Mouse (Mus musculus) urinary bladder, postnatal 36 days (tissue): Measurements from ENCODE around the gene Defb36.

Experiments used
- DNase-seq, 2 experiments: peaks; one replicate each; pipeline ENCODE4 v3.0.0; 2022; ENCODE audit warnings: low spot score in 2 of 2, mixed read lengths in 1 of 2

The Defb36 gene

GRCm38 (mm10) chr2:152604057-152604456 lies at the start of gene Defb36:
Gene Defb36, plus strand, starts transcription at chr2:152604327.
- DNase-seq = peak in 1 of 2 experiments; percentile 20

- no peak for DNase-seq
Observed at GRCm38 (mm10) chr2:152556655-152557054, 47.5 kb upstream of the Defb36 start.

GRCm38 (mm10) chr2:152569038-152569437 lies 35.1 kb upstream of the Defb36 start, which contains the start of gene Gm17416:
Gene Gm17416, plus strand, starts transcription at chr2:152569338.
- no peak for DNase-seq

- DNase-seq = no peak
Observed at GRCm38 (mm10) chr2:152569881-152570280, 34.2 kb upstream of the Defb36 start.

GRCm38 (mm10) chr2:152570313-152570712 lies 33.8 kb upstream of the Defb36 start:
- DNase-seq = no peak

- DNase-seq = no peak
Observed at GRCm38 (mm10) chr2:152572114-152572794, 31.9 kb upstream of the Defb36 start, which contains the start of gene Defb21. Gene Defb21, plus strand, starts transcription at chr2:152572744.

- DNase-seq = no peak
Observed at GRCm38 (mm10) chr2:152573484-152573883, 30.6 kb upstream of the Defb36 start.

- DNase-seq = no peak
Observed at GRCm38 (mm10) chr2:152580107-152580506, 24.0 kb upstream of the Defb36 start, which contains the start of gene Defb19. Gene Defb19, minus strand, starts transcription at chr2:152580312.

GRCm38 (mm10) chr2:152580612-152581011 lies 23.5 kb upstream of the Defb36 start:
- DNase-seq = no peak

GRCm38 (mm10) chr2:152586926-152587560 lies 17.1 kb upstream of the Defb36 start:
- no peak for DNase-seq

GRCm38 (mm10) chr2:152588450-152588849 lies 15.7 kb upstream of the Defb36 start:
- no peak for DNase-seq

- DNase-seq = no peak
Observed at GRCm38 (mm10) chr2:152589021-152589420, 15.1 kb upstream of the Defb36 start.

GRCm38 (mm10) chr2:152599299-152599698 lies 4.8 kb upstream of the Defb36 start, which contains the start of gene Defb45:
Gene Defb45, minus strand, starts transcription at chr2:152599399.
- no peak for DNase-seq

GRCm38 (mm10) chr2:152600076-152600475 lies 4.1 kb upstream of the Defb36 start:
- no peak for DNase-seq

- DNase-seq = no peak
Observed at GRCm38 (mm10) chr2:152601275-152601960, 2.7 kb upstream of the Defb36 start.

- no peak for DNase-seq
Observed at GRCm38 (mm10) chr2:152607746-152608145, 3.6 kb downstream of the Defb36 start.

GRCm38 (mm10) chr2:152608719-152609118 lies 4.6 kb downstream of the Defb36 start:
- no peak for DNase-seq

GRCm38 (mm10) chr2:152612193-152612592 lies 8.1 kb downstream of the Defb36 start:
- DNase-seq = no peak

GRCm38 (mm10) chr2:152615563-152615962 lies 11.4 kb downstream of the Defb36 start:
- DNase-seq = peak; percentile 25 to 35

- no peak for DNase-seq
Observed at GRCm38 (mm10) chr2:152616470-152616869, 12.3 kb downstream of the Defb36 start.

- no peak for DNase-seq
Observed at GRCm38 (mm10) chr2:152617374-152617773, 13.2 kb downstream of the Defb36 start.

GRCm38 (mm10) chr2:152620367-152621134 lies 16.4 kb downstream of the Defb36 start:
- peak in 1 of 2 experiments; percentile 13 for DNase-seq
